Mouse (Mus musculus) E14TG2a.4 (cell line): Measurements from ENCODE around the gene Pim2.
"Not testable (repeated sequence)": the region's sequence is repeated elsewhere in the genome, so short reads cannot be mapped to it uniquely, and the experiment has no call there.

Experiments used
- H3K27me3 ChIP-seq: 2 replicates; pipeline ENCODE4 v1.6.1; 2014; ENCODE audit warnings: low read length, control low read depth; ENCODE audit not compliant: insufficient read depth
- H3K36me3 ChIP-seq: 2 replicates; pipeline ENCODE4 v1.6.1; 2014; ENCODE audit warnings: low read length, control low read depth; ENCODE audit not compliant: insufficient read depth
- H3K4me1 ChIP-seq: replicated peaks from 2 replicates; pipeline ENCODE4 v1.6.1; 2014; ENCODE audit warnings: low read depth, low read length, control low read depth
- H3K4me3 ChIP-seq: replicated peaks from 2 replicates; pipeline ENCODE4 v1.5.1; 2014; ENCODE audit warnings: mild to moderate bottlenecking, low read length
- H3K9me3 ChIP-seq: 2 replicates; pipeline ENCODE4 v1.6.1; 2014; ENCODE audit warnings: low read length, control low read depth
- CTCF ChIP-seq: conservative IDR thresholded peaks from 2 replicates; pipeline ENCODE4 v1.5.1; 2014; ENCODE audit warnings: low read length
- NANOG ChIP-seq: IDR thresholded peaks from 2 replicates; pipeline ENCODE4 v1.6.1; 2014; ENCODE audit warnings: borderline replicate concordance, low read length, mixed read lengths
- POU5F1 ChIP-seq: IDR thresholded peaks from 2 replicates; pipeline ENCODE4 v1.6.1; 2014; ENCODE audit warnings: low read length, borderline replicate concordance

Gene Pim2

DNA sequence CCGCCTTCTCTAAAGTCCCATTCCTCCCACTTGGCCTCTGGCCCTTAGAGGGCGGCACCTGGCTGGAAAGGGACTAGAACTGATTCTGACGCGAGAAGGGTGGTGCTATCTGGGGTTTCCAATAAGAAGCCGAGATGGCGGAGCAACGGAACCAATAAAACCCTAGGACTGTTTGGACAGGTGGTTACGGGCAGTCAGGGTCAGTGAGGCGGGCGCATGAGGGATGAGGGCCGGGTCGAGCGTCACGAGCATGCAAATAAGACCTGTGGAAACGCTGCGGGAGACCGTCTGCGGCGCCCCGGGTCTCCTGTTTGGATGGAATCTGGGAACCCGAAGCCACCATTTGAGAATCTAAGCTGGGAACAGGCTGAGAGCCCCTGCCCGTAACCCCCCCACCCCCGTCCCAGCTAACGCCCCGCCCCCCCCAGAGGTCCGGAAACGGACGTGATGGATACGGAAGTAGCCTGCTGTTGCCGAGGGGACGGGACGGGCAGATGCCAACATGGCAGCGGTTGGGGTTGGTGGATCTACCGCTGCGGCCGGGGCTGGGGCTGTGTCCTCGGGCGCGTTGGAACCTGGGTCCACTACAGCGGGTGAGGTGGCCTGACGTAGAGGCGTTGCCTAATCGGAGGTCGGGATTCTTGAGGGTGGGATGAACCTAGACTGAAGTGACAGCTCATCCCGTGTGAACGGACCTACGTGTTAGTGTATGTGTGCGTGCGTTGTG lies 5.9 kb downstream of the Pim2 start, which contains the start of gene Slc35a2:
Gene Slc35a2, plus strand, starts transcription at position 188 of the 727 bp plus-strand sequence.
- H3K36me3 ChIP-seq: peaks cover 13% of the 10 kb centered on the region
- H3K27me3 ChIP-seq: no peaks in the 10 kb centered on the region
- H3K4me3 ChIP-seq: peak within 1 kb of the TSS; percentile 83
- H3K9me3 ChIP-seq: no peaks in the 10 kb centered on the region
- TF ChIP-seq CTCF (no peak), NANOG (no peak), POU5F1 (no peak)
- H3K4me1 ChIP-seq: peaks cover 24% of the 10 kb centered on the region

DNA sequence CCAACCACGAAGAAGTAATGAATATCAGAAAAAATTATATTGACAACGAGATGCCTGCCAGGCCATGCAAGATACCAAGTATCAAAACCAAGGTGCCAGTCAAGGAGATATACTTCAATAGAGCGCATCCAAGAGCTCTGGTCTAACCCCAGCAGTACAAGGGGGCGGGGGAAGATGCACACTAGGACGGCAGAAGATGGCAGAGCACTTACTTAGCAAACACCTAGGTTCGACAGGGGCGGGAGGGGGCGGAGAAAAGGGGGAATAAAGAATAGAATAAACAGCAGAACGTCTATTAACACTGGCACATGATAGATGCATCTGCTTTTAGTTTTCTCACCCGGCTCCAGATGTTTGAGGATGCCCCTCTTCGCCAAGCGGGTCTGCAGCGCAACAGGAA lies 20.1 kb downstream of the Pim2 start:
- no peaks in the 10 kb centered on the region for H3K27me3 ChIP-seq
- no peaks in the 10 kb centered on the region for H3K9me3 ChIP-seq

GRCm38 (mm10) chrX:7898880-7899874 lies 21.1 kb downstream of the Pim2 start, which contains the start of the genes Pqbp1 and Timm17b:
Gene Pqbp1, minus strand, starts transcription at chrX:7899269.
Gene Timm17b, plus strand, starts transcription at chrX:7899357.
- no peaks in the 10 kb centered on the region for H3K9me3 ChIP-seq
- TF ChIP-seq CTCF: no peak
- no peak for TF ChIP-seq NANOG
- peak within 1 kb of the TSS; percentile 86 for H3K4me3 ChIP-seq
- peaks cover 37% of the 10 kb centered on the region for H3K36me3 ChIP-seq
- H3K27me3 ChIP-seq: no peaks in the 10 kb centered on the region
- H3K4me1 ChIP-seq: peaks cover 3% of the 10 kb centered on the region; the same call in 1 of the 2 replicates

More for the DNA sequence above, 20.1 kb downstream of the Pim2 start:
- Histone ChIP-seq H3K36me3 (peaks cover 37% of the 10 kb centered on the region), H3K4me3 (peak overlapping the region; percentile 86), H3K4me1 (peaks cover 3% of the 10 kb centered on the region; the same call in 1 of the 2 replicates)
- no peak for TF ChIP-seq CTCF
- no peak for TF ChIP-seq NANOG
- no peak for TF ChIP-seq POU5F1

DNA sequence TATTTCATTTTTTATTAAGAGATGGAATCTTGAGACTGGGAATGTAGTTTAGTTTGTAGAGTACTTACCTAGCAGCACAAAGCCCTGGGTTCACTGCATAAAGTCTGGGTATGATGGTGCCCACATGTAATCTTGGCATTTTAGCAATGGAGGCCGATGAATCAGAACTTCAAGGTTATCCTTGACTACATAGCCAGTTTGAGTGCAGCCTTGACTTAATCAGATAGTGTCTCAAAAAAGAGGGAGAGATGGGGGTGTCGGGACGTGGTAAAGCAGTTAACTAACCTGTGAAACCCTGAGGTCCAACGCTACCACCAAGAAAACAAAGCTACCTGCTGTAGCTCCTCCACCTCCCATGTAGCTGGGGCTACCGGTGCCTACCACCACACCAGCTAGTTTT lies 26.4 kb downstream of the Pim2 start:
- Histone ChIP-seq H3K9me3 (no peaks in the 10 kb centered on the region), H3K4me1 (peaks cover 15% of the 10 kb centered on the region; the same call in 1 of the 2 replicates), H3K4me3 (no peak overlapping the region), H3K36me3 (peaks cover 20% of the 10 kb centered on the region), H3K27me3 (no peaks in the 10 kb centered on the region)
- TF ChIP-seq POU5F1 (no peak), CTCF (no peak), NANOG (no peak)

DNA sequence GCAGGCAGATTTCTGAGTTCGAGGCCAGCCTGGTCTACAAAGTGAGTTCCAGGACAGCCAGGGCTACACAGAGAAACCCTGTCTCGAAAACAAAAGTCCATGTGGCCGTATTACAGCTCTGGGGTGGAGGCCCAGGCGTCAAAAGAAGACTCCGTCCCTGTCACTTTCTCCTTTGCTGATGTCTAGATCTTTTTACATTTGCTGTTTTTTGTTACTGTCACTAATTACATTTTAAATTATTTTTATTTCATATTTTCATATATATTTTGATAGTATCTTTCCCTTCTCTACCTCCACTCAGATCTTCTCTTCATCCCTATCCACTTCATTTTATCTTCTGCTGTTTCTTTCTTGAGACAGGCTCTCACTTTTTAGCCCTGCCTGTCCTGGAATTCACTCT lies 29.7 kb downstream of the Pim2 start, which contains the start of gene Gm10491:
Gene Gm10491, minus strand, starts transcription at position 101 of the 400 bp plus-strand sequence.
- Histone ChIP-seq H3K4me1 (peaks cover 37% of the 10 kb centered on the region), H3K4me3 (no peak within 1 kb of the TSS), H3K36me3 (peaks cover 16% of the 10 kb centered on the region), H3K9me3 (no peaks in the 10 kb centered on the region), H3K27me3 (no peaks in the 10 kb centered on the region)
- TF ChIP-seq NANOG (no peak), CTCF (no peak), POU5F1 (no peak)

GRCm38 (mm10) chrX:7909242-7909641 lies 31.2 kb downstream of the Pim2 start, which contains the start of gene Gm10490:
Gene Gm10490, plus strand, starts transcription at chrX:7909542.
- peaks cover 43% of the 10 kb centered on the region for H3K4me1 ChIP-seq
- not testable (repeated sequence) for H3K9me3 ChIP-seq, H3K36me3 ChIP-seq, H3K4me3 ChIP-seq, H3K27me3 ChIP-seq

DNA sequence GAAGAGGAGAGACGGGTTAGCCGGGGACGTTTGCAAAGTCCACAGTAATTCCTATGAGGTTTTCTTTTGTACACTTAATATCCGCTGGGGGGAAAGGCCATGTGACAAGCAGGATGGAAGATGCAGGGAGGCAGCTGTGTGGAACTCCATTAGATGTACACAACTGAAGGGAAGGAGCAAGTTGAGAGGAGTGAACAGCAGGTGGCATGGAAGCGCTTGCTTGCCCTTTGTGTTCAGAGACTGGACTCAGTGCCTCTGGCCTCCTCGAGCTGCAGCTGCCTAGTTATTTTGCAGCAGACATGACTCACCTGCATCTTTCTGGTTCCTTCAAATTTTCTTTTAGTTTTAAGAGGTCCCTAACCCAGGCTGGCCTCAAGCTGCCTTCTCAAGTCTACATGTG lies 32.4 kb downstream of the Pim2 start:
- Histone ChIP-seq H3K36me3 (peaks cover 9% of the 10 kb centered on the region), H3K4me3 (no peak overlapping the region), H3K27me3 (no peaks in the 10 kb centered on the region), H3K4me1 (peaks cover 43% of the 10 kb centered on the region), H3K9me3 (no peaks in the 10 kb centered on the region)
- no peak for TF ChIP-seq CTCF
- no peak for TF ChIP-seq POU5F1
- TF ChIP-seq NANOG: no peak

- H3K4me1 ChIP-seq: peaks cover 45% of the 10 kb centered on the region
- not testable (repeated sequence) for H3K9me3 ChIP-seq, H3K4me3 ChIP-seq, H3K27me3 ChIP-seq, H3K36me3 ChIP-seq
- 0 out of 2 replicates have a peak, but pooled peaks have one; percentile 15 for TF ChIP-seq CTCF
Observed at GRCm38 (mm10) chrX:7915669-7916068, 37.6 kb downstream of the Pim2 start.
